Mouse (Mus musculus): Measurements from ENCODE around the gene Ruvbl1. TPM values are rescaled to one million over a fixed set of nuclear protein-coding genes. Genes with fewer than 3 reads are reported as not detected.
A peak's percentile ranks its signal among the peaks of the same experiment; 100 is the strongest.

Ruvbl1 gene
- polyA plus RNA-seq, 1 experiment = 1.5 TPM

DNA sequence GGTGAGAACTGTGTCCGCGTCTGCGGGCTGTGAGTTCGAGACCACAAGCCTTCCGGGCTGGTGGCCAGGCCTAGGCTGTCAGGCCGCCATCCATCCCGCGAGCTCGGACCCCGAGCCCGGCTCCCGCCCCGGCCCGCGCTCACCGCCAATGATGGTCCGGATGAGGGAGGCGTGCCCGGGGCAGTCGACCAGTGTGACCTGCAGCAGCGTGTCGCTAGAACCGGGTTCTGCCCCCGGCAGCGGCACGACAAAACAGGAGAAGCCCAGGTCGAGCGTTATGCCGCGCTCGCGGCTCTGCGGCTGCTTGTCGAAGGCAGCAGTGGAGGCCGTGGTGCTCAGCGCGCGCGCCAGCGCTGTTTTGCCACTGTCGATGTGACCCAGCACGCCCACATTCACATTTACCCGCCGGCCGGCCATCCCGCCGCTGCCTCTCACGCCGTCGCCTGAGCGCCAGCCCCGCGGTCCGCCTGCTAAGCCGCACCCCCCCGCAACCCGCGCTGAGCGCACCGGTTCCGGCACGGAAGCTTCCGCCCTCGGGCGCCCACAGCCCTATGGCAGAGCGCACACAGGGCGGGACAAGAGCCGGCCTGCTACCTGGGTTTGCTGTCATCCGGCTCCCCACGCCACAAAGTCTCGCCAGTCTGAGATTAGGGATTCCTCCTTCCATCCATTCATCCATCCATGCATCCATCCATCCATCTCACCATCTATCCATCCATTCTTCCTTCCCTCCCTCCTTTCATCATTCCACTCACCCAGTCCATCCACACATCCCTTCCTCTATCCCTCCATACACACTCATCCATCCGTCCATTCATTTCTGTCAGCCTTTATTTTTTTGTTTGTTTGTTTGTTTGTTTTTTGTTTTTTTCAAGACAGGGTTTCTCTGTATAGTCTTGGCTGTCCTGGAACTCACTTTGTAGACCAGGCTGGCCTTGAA lies 18.9 kb upstream of the Ruvbl1 start, which contains the start of gene Eefsec:
Eefsec (minus strand) TSS at position 477 of the 940 bp plus-strand sequence.
- Histone ChIP-seq H3K4me3 (replicated peaks) (peak within 1 kb of the TSS; percentile 87), H3K27me3 (ENCODE audit: control insufficient read depth) (peaks cover 11% of the 10 kb centered on the region), H3K9me3 (ENCODE audit: control insufficient read depth, low read length) (no peaks in the 10 kb centered on the region), H3K4me1 (ENCODE audit: control insufficient read depth) (peaks cover 35% of the 10 kb centered on the region), H3K36me3 (ENCODE audit: control insufficient read depth) (no peaks in the 10 kb centered on the region; the same call in 1 of the 2 replicates)
- no peak for TF ChIP-seq GATA1 (IDR thresholded peaks at IDR 0.05; ENCODE audit: low read length)
- TF ChIP-seq TAL1 (IDR thresholded peaks at IDR 0.05; ENCODE audit: low read length) = no peak

- Histone ChIP-seq H3K36me3 (ENCODE audit: control insufficient read depth) (no peaks in the 10 kb centered on the region; the same call in 1 of the 2 replicates), H3K4me3 (replicated peaks) (no peak overlapping the region), H3K27me3 (ENCODE audit: control insufficient read depth) (peaks cover 16% of the 10 kb centered on the region), H3K4me1 (ENCODE audit: control insufficient read depth) (peaks cover 35% of the 10 kb centered on the region), H3K9me3 (ENCODE audit: control insufficient read depth, low read length) (no peaks in the 10 kb centered on the region)
- TF ChIP-seq TAL1 (IDR thresholded peaks at IDR 0.05; ENCODE audit: low read length) (no peak), GATA1 (IDR thresholded peaks at IDR 0.05; ENCODE audit: low read length) (no peak)
Observed at GRCm38 (mm10) chr6:88447454-88447853, 17.8 kb upstream of the Ruvbl1 start.

GRCm38 (mm10) chr6:88454545-88454944 lies 10.7 kb upstream of the Ruvbl1 start:
- no peak for TF ChIP-seq TAL1 (IDR thresholded peaks at IDR 0.05; ENCODE audit: low read length)
- TF ChIP-seq GATA1 (IDR thresholded peaks at IDR 0.05; ENCODE audit: low read length) = no peak
- Histone ChIP-seq H3K4me1 (ENCODE audit: control insufficient read depth) (no peaks in the 10 kb centered on the region), H3K4me3 (replicated peaks) (no peak overlapping the region), H3K9me3 (ENCODE audit: control insufficient read depth, low read length) (no peaks in the 10 kb centered on the region), H3K36me3 (ENCODE audit: control insufficient read depth) (no peaks in the 10 kb centered on the region), H3K27me3 (ENCODE audit: control insufficient read depth) (peaks cover 23% of the 10 kb centered on the region)

DNA sequence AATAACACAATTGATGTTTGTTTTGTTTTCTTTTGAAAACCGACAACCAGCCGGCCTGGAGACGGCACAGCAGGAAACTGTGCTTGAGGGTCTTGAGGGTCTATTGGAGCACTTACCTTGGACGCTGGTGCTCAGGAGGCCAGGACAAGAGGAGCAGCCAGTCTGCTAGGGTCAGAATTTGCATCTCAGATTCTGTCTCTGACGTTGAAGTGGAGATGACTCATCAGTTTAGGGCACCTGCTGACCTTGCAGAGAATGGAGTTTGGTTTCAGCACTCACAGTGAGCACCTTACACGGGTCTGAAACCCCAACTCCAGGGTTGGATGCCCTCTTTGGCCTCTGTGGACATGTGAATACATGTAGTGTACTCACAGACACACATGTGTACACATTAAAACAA lies 4.7 kb downstream of the Ruvbl1 start:
- TF ChIP-seq TAL1 (IDR thresholded peaks at IDR 0.05; ENCODE audit: low read length) (no peak), GATA1 (IDR thresholded peaks at IDR 0.05; ENCODE audit: low read length) (no peak)
- H3K27me3 ChIP-seq (ENCODE audit: control insufficient read depth) = no peaks in the 10 kb centered on the region
- H3K4me1 ChIP-seq (ENCODE audit: control insufficient read depth) = peaks cover 36% of the 10 kb centered on the region
- H3K4me3 ChIP-seq (replicated peaks) = no peak overlapping the region
- no peaks in the 10 kb centered on the region for H3K9me3 ChIP-seq (ENCODE audit: control insufficient read depth, low read length)
- peaks cover 77% of the 10 kb centered on the region for H3K36me3 ChIP-seq (ENCODE audit: control insufficient read depth)

DNA sequence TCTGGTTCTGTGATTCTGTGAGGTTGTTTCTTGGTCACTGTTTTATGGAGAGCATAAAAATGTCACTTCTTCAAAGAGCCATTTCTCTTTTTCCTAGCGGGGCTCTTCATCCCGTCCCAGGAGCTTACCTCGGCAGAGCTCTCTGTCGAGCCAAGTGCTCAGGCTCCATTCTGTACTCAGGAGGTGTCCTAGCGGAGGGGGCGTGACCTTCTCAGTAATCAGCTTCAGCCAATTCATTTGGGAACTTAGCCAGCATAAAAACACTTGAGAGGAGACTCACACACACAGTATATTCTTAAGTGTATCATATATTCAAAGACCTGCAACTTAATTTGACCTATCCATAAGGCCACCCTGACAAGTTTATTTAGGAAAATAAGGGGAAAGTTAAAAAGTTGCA lies 15.2 kb downstream of the Ruvbl1 start:
- H3K4me1 ChIP-seq (ENCODE audit: control insufficient read depth) = peaks cover 12% of the 10 kb centered on the region
- no peaks in the 10 kb centered on the region for H3K9me3 ChIP-seq (ENCODE audit: control insufficient read depth, low read length)
- peaks cover 97% of the 10 kb centered on the region for H3K36me3 ChIP-seq (ENCODE audit: control insufficient read depth)
- H3K27me3 ChIP-seq (ENCODE audit: control insufficient read depth) = no peaks in the 10 kb centered on the region
- no peak for TF ChIP-seq GATA1 (IDR thresholded peaks at IDR 0.05; ENCODE audit: low read length)
- no peak for TF ChIP-seq TAL1 (IDR thresholded peaks at IDR 0.05; ENCODE audit: low read length)
- no peak overlapping the region for H3K4me3 ChIP-seq (replicated peaks)

- Histone ChIP-seq H3K4me3 (replicated peaks) (no peak overlapping the region), H3K4me1 (ENCODE audit: control insufficient read depth) (no peaks in the 10 kb centered on the region; the same call in 1 of the 2 replicates), H3K27me3 (ENCODE audit: control insufficient read depth) (no peaks in the 10 kb centered on the region), H3K36me3 (ENCODE audit: control insufficient read depth) (peaks cover 98% of the 10 kb centered on the region), H3K9me3 (ENCODE audit: control insufficient read depth, low read length) (no peaks in the 10 kb centered on the region)
- TF ChIP-seq TAL1 (IDR thresholded peaks at IDR 0.05; ENCODE audit: low read length) (no peak), GATA1 (IDR thresholded peaks at IDR 0.05; ENCODE audit: low read length) (no peak)
Observed at GRCm38 (mm10) chr6:88483111-88483510, 17.9 kb downstream of the Ruvbl1 start.

- Histone ChIP-seq H3K4me3 (replicated peaks) (no peak overlapping the region), H3K36me3 (ENCODE audit: control insufficient read depth) (peaks cover 98% of the 10 kb centered on the region), H3K9me3 (ENCODE audit: control insufficient read depth, low read length) (no peaks in the 10 kb centered on the region), H3K27me3 (ENCODE audit: control insufficient read depth) (no peaks in the 10 kb centered on the region), H3K4me1 (ENCODE audit: control insufficient read depth) (no peaks in the 10 kb centered on the region; the same call in 1 of the 2 replicates)
- no peak for TF ChIP-seq GATA1 (IDR thresholded peaks at IDR 0.05; ENCODE audit: low read length)
- TF ChIP-seq TAL1 (IDR thresholded peaks at IDR 0.05; ENCODE audit: low read length) = no peak
Observed at GRCm38 (mm10) chr6:88483913-88484312, 18.7 kb downstream of the Ruvbl1 start.

DNA sequence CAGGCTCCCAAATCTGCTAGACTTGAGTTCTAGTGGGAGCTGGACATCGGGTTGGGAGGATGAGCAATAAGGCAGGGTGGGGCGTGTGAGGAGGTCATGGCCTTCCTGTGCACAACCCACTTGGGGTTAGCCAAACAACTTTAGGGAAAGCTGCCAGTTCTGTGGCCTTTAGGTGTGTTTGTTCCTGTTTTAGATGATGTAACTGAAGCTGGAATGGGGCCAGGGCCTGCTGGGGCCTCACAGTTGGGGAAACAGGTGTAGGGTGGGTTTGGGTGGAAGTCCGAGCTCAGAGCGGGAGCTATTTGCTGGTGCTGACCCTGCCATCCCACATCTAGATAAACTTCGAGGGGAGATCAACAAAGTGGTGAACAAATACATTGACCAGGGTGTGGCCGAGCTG lies 20.2 kb downstream of the Ruvbl1 start:
- no peak overlapping the region for H3K4me3 ChIP-seq (replicated peaks)
- H3K27me3 ChIP-seq (ENCODE audit: control insufficient read depth) = no peaks in the 10 kb centered on the region
- H3K36me3 ChIP-seq (ENCODE audit: control insufficient read depth) = peaks cover 92% of the 10 kb centered on the region
- TF ChIP-seq TAL1 (IDR thresholded peaks at IDR 0.05; ENCODE audit: low read length) = no peak
- no peak for TF ChIP-seq GATA1 (IDR thresholded peaks at IDR 0.05; ENCODE audit: low read length)
- no peaks in the 10 kb centered on the region; the same call in 1 of the 2 replicates for H3K4me1 ChIP-seq (ENCODE audit: control insufficient read depth)
- no peaks in the 10 kb centered on the region for H3K9me3 ChIP-seq (ENCODE audit: control insufficient read depth, low read length)

DNA sequence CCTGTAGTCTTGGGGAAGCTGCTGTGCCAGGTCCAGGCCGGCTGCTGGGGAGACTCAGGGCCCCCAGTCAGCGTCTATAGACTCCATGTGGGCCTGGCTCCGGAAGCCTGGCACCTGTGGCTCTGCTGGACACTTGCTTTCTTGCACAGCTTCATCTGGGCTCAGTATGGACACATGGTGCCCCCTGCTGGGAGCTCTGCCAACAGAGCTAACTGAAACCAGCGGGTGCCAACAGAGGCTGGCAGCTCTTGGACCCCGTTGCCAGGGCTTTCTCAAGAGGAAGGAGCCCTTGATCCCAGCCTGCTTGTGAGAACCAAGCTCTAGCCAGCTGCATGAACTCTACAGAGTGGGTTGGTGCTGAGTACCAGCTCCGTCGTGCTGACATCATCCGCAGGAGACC lies 21.7 kb downstream of the Ruvbl1 start:
- TF ChIP-seq GATA1 (IDR thresholded peaks at IDR 0.05; ENCODE audit: low read length) = no peak
- H3K4me1 ChIP-seq (ENCODE audit: control insufficient read depth) = no peaks in the 10 kb centered on the region; the same call in 1 of the 2 replicates
- peaks cover 92% of the 10 kb centered on the region for H3K36me3 ChIP-seq (ENCODE audit: control insufficient read depth)
- H3K9me3 ChIP-seq (ENCODE audit: control insufficient read depth, low read length) = no peaks in the 10 kb centered on the region
- H3K27me3 ChIP-seq (ENCODE audit: control insufficient read depth) = no peaks in the 10 kb centered on the region
- H3K4me3 ChIP-seq (replicated peaks) = no peak overlapping the region

Measured in erythroblast, embryonic 14.5 days (primary cell).